Mouse (Mus musculus) limb, embryonic 15.5 days (tissue): ENCODE results near the gene Mpped2. TPM values are rescaled to one million over a fixed set of nuclear protein-coding genes. Genes with fewer than 3 reads are reported as not detected.

Source experiments
- ATAC-seq: fragments of 200-750 bp; cut with Nextera tagmentation; 2 replicates; pipeline ENCODE4 v1.8.0; 2017; ENCODE audit warnings: low read depth, moderate TSS enrichment; ENCODE audit not compliant: insufficient number of reproducible peaks, low FRiP score, low TSS enrichment
- H3K27ac ChIP-seq: fragments of 300-500 bp; sonication (generic); 2 replicates; pipeline ENCODE4 v1.5.1; 2015; ENCODE audit warnings: moderate library complexity, mild to moderate bottlenecking, inconsistent platforms
- H3K27me3 ChIP-seq: fragments of 300-500 bp; sonication (generic); 2 replicates; pipeline ENCODE4 v1.6.1; 2015; ENCODE audit warnings: inconsistent platforms
- H3K36me3 ChIP-seq: fragments of 300-500 bp; sonication (generic); 2 replicates; pipeline ENCODE4 v1.6.1; 2015; ENCODE audit warnings: inconsistent platforms
- H3K4me1 ChIP-seq: fragments of 300-500 bp; sonication (generic); 2 replicates; pipeline ENCODE4 v1.6.1; 2015; ENCODE audit warnings: inconsistent platforms
- H3K4me2 ChIP-seq: fragments of 300-500 bp; sonication (generic); 2 replicates; pipeline ENCODE4 v1.6.1; 2015; ENCODE audit warnings: mild to moderate bottlenecking, inconsistent platforms
- H3K4me3 ChIP-seq: fragments of 300-500 bp; sonication (generic); 2 replicates; pipeline ENCODE4 v1.5.1; 2015; ENCODE audit warnings: mild to moderate bottlenecking, inconsistent platforms
- H3K9ac ChIP-seq: fragments of 300-500 bp; sonication (generic); 2 replicates; pipeline ENCODE4 v1.6.1; 2015; ENCODE audit warnings: inconsistent platforms
- H3K9me3 ChIP-seq: fragments of 300-500 bp; sonication (generic); 2 replicates; pipeline ENCODE4 v1.6.1; 2016; ENCODE audit warnings: inconsistent platforms
- WGBS: fragments of 180-500 bp; shearing (Covaris S2); methylation state at CpG from one replicate; pipeline ENCODE4 v1.1.7; 2015; 5-methylcytosine and 5-hydroxymethylcytosine counted together
- polyA plus RNA-seq: library from polyadenylated mRNA; unstranded; fragments of >200 nt; fragmentation: Nextera tagmentation; extraction: Ambion mirVana; gene quantifications from 2 replicates; pipeline ENCODE4 v1.2.1, GENCODE M21; 2015

The Mpped2 gene
- polyA plus RNA-seq, 1 experiment from 2014 or later: 67.3 TPM

- H3K9me3 ChIP-seq: no peaks in the 10 kb centered on the region
- 0 out of 2 replicates have a peak, but pooled peaks cover 2% of the 10 kb centered on the region for H3K36me3 ChIP-seq
- WGBS: 27% methylated on average over 7 of the region's 7 CpGs
- H3K4me1 ChIP-seq: peaks cover 30% of the 10 kb centered on the region
- no peak overlapping the region for H3K4me3 ChIP-seq
- no peak overlapping the region for H3K4me2 ChIP-seq
- H3K9ac ChIP-seq: no peak overlapping the region
- no peak for ATAC-seq
- H3K27ac ChIP-seq: no peak overlapping the region
- no peaks in the 10 kb centered on the region for H3K27me3 ChIP-seq
Measured at GRCm38 (mm10) chr2:106710862-106711477, 17.9 kb downstream of the Mpped2 start.

GRCm38 (mm10) chr2:106711506-106711905 is 18.4 kb downstream of the Mpped2 start:
- no peaks in the 10 kb centered on the region for H3K27me3 ChIP-seq
- H3K9me3 ChIP-seq: no peaks in the 10 kb centered on the region
- 53% methylated on average over 6 of the region's 6 CpGs for WGBS
- no peak overlapping the region for H3K4me2 ChIP-seq
- H3K4me1 ChIP-seq: peaks cover 33% of the 10 kb centered on the region
- no peak overlapping the region for H3K4me3 ChIP-seq
- H3K27ac ChIP-seq: no peak overlapping the region
- ATAC-seq: no peak
- 0 out of 2 replicates have a peak, but pooled peaks cover 2% of the 10 kb centered on the region for H3K36me3 ChIP-seq
- no peak overlapping the region for H3K9ac ChIP-seq

GRCm38 (mm10) chr2:106713151-106713550 is 20.1 kb downstream of the Mpped2 start:
- H3K4me1 ChIP-seq: peaks cover 33% of the 10 kb centered on the region
- H3K4me3 ChIP-seq: no peak overlapping the region
- H3K27me3 ChIP-seq: no peaks in the 10 kb centered on the region
- WGBS: 9% methylated on average over 4 of the region's 4 CpGs
- H3K36me3 ChIP-seq: no peaks in the 10 kb centered on the region
- no peak for ATAC-seq
- H3K4me2 ChIP-seq: no peak overlapping the region
- H3K9ac ChIP-seq: no peak overlapping the region
- peak overlapping the region; percentile 23; the same call in 1 of the 2 replicates for H3K27ac ChIP-seq
- H3K9me3 ChIP-seq: no peaks in the 10 kb centered on the region

GRCm38 (mm10) chr2:106715674-106716364 is 22.8 kb downstream of the Mpped2 start:
- Histone ChIP-seq H3K4me1 (peaks cover 32% of the 10 kb centered on the region), H3K27me3 (no peaks in the 10 kb centered on the region), H3K4me3 (no peak overlapping the region), H3K27ac (no peak overlapping the region), H3K9me3 (no peaks in the 10 kb centered on the region), H3K4me2 (no peak overlapping the region), H3K36me3 (no peaks in the 10 kb centered on the region), H3K9ac (no peak overlapping the region)
- ATAC-seq: no peak
- 51% methylated on average over 10 of the region's 10 CpGs for WGBS

GRCm38 (mm10) chr2:106716365-106716717 is 23.3 kb downstream of the Mpped2 start:
- peaks cover 30% of the 10 kb centered on the region for H3K4me1 ChIP-seq
- ATAC-seq: no peak

GRCm38 (mm10) chr2:106718888-106719287 is 25.8 kb downstream of the Mpped2 start:
- 85% methylated on average over 5 of the region's 5 CpGs for WGBS
- no peak overlapping the region for H3K4me3 ChIP-seq
- no peak overlapping the region for H3K27ac ChIP-seq
- H3K9me3 ChIP-seq: no peaks in the 10 kb centered on the region
- H3K36me3 ChIP-seq: no peaks in the 10 kb centered on the region
- no peak overlapping the region for H3K4me2 ChIP-seq
- no peak overlapping the region for H3K9ac ChIP-seq
- no peaks in the 10 kb centered on the region for H3K27me3 ChIP-seq
- peaks cover 27% of the 10 kb centered on the region for H3K4me1 ChIP-seq
- ATAC-seq: no peak

More at GRCm38 (mm10) chr2:106716365-106716717, 23.3 kb downstream of the Mpped2 start:
- no peak overlapping the region for H3K9ac ChIP-seq
- H3K4me3 ChIP-seq: no peak overlapping the region
- 61% methylated on average over 7 of the region's 7 CpGs for WGBS
- H3K27ac ChIP-seq: no peak overlapping the region
- no peaks in the 10 kb centered on the region for H3K9me3 ChIP-seq
- H3K27me3 ChIP-seq: no peaks in the 10 kb centered on the region
- no peak overlapping the region for H3K4me2 ChIP-seq
- H3K36me3 ChIP-seq: no peaks in the 10 kb centered on the region

- ATAC-seq: no peak
- Histone ChIP-seq H3K9ac (no peak overlapping the region), H3K4me1 (peaks cover 27% of the 10 kb centered on the region), H3K4me3 (no peak overlapping the region), H3K36me3 (no peaks in the 10 kb centered on the region), H3K27me3 (no peaks in the 10 kb centered on the region), H3K4me2 (no peak overlapping the region), H3K27ac (no peak overlapping the region), H3K9me3 (no peaks in the 10 kb centered on the region)
- WGBS: 69% methylated on average over 3 of the region's 3 CpGs
Measured at GRCm38 (mm10) chr2:106719434-106719833, 26.4 kb downstream of the Mpped2 start.

- Histone ChIP-seq H3K4me2 (no peak overlapping the region), H3K36me3 (no peaks in the 10 kb centered on the region), H3K9me3 (no peaks in the 10 kb centered on the region), H3K27me3 (no peaks in the 10 kb centered on the region), H3K9ac (no peak overlapping the region), H3K27ac (no peak overlapping the region), H3K4me1 (peaks cover 25% of the 10 kb centered on the region), H3K4me3 (no peak overlapping the region)
- ATAC-seq: no peak
- 44% methylated on average over 5 of the region's 5 CpGs for whole genome bisulfite sequencing
Measured at GRCm38 (mm10) chr2:106720644-106721043, 27.6 kb downstream of the Mpped2 start.

- Histone ChIP-seq H3K9me3 (no peaks in the 10 kb centered on the region), H3K4me3 (no peak overlapping the region), H3K36me3 (0 out of 2 replicates have a peak, but pooled peaks cover 4% of the 10 kb centered on the region), H3K4me1 (peaks cover 18% of the 10 kb centered on the region), H3K9ac (no peak overlapping the region), H3K27ac (no peak overlapping the region), H3K4me2 (no peak overlapping the region), H3K27me3 (no peaks in the 10 kb centered on the region)
- ATAC-seq: no peak
- 28% methylated on average over 4 of the region's 4 CpGs for WGBS
Measured at GRCm38 (mm10) chr2:106722020-106722419, 29.0 kb downstream of the Mpped2 start.

- no peak overlapping the region for H3K4me2 ChIP-seq
- H3K9ac ChIP-seq: no peak overlapping the region
- peak overlapping the region; percentile 44; the same call in 1 of the 2 replicates for H3K27ac ChIP-seq
- no peak overlapping the region for H3K4me3 ChIP-seq
- ATAC-seq: peak; percentile 65
- peaks cover 30% of the 10 kb centered on the region for H3K4me1 ChIP-seq
- H3K27me3 ChIP-seq: no peaks in the 10 kb centered on the region
- H3K9me3 ChIP-seq: no peaks in the 10 kb centered on the region
- H3K36me3 ChIP-seq: 0 out of 2 replicates have a peak, but pooled peaks cover 4% of the 10 kb centered on the region
- 22% methylated on average over 6 of the region's 6 CpGs for WGBS
Measured at GRCm38 (mm10) chr2:106729951-106730564, 37.0 kb downstream of the Mpped2 start.

GRCm38 (mm10) chr2:106730608-106731007 is 37.5 kb downstream of the Mpped2 start:
- Histone ChIP-seq H3K4me2 (no peak overlapping the region), H3K36me3 (0 out of 2 replicates have a peak, but pooled peaks cover 4% of the 10 kb centered on the region), H3K27me3 (no peaks in the 10 kb centered on the region), H3K27ac (peak overlapping the region; percentile 44), H3K4me1 (peaks cover 30% of the 10 kb centered on the region), H3K9ac (no peak overlapping the region), H3K4me3 (no peak overlapping the region), H3K9me3 (no peaks in the 10 kb centered on the region)
- WGBS: 62% methylated on average over 8 of the region's 8 CpGs
- 0 out of 2 replicates have a peak, but pooled peaks have one; percentile 19 for ATAC-seq

- Histone ChIP-seq H3K9ac (no peak overlapping the region), H3K27me3 (no peaks in the 10 kb centered on the region), H3K27ac (no peak overlapping the region), H3K4me3 (no peak overlapping the region), H3K4me2 (no peak overlapping the region), H3K36me3 (0 out of 2 replicates have a peak, but pooled peaks cover 4% of the 10 kb centered on the region), H3K4me1 (peaks cover 30% of the 10 kb centered on the region), H3K9me3 (no peaks in the 10 kb centered on the region)
- 73% methylated on average over 4 of the region's 4 CpGs for WGBS
- ATAC-seq: no peak
Measured at GRCm38 (mm10) chr2:106731478-106731877, 38.4 kb downstream of the Mpped2 start.
